Mouse (Mus musculus) CH12F3 (cell line): Measurements from ENCODE around the gene B230219D22Rik.

Experiments
- in situ Hi-C: fragments of 300-500 bp; cut with MboI; formaldehyde crosslinking; loops from 2 replicates; pipeline ENCODE4 v1.14.3; 2020; ENCODE audit warnings: low sequenced_read_pairs

Gene B230219D22Rik

GRCm38 (mm10) chr13:55726598-55727119 is 33.7 kb downstream of the B230219D22Rik start:
- in situ Hi-C loops, result no loop called here

- in situ Hi-C loops, result no loop called here
Measured at GRCm38 (mm10) chr13:55727120-55727838, 34.4 kb downstream of the B230219D22Rik start, which contains the start of gene Pcbd2. Gene Pcbd2 (plus strand): TSS chr13:55727368.

- in situ Hi-C loops, result no loop called here
Measured at GRCm38 (mm10) chr13:55727839-55728238, 34.9 kb downstream of the B230219D22Rik start.

GRCm38 (mm10) chr13:55730716-55731115 is 37.8 kb downstream of the B230219D22Rik start:
- in situ Hi-C loops, result no loop called here

GRCm38 (mm10) chr13:55732121-55732520 is 39.2 kb downstream of the B230219D22Rik start:
- in situ Hi-C loops, result no loop called here

GRCm38 (mm10) chr13:55733628-55734502 is 40.9 kb downstream of the B230219D22Rik start:
- in situ Hi-C loops, result no loop called here

GRCm38 (mm10) chr13:55737885-55738284 is 45.0 kb downstream of the B230219D22Rik start:
- in situ Hi-C loops, result no loop called here

- in situ Hi-C loops, result no loop called here
Measured at GRCm38 (mm10) chr13:55742306-55742705, 49.4 kb downstream of the B230219D22Rik start.
